Mouse (Mus musculus) myocyte (in vitro differentiated cells): Measurements from ENCODE around the gene Tmigd3. TPM values are rescaled to one million over a fixed set of nuclear protein-coding genes. Genes with fewer than 3 reads are reported as not detected.

Experiments
- H3K27me3 ChIP-seq: one replicate; pipeline ENCODE4 v1.6.1; 2011; ENCODE audit not compliant: control insufficient read depth, insufficient read depth, insufficient read length
- H3K36me3 ChIP-seq: one replicate; pipeline ENCODE4 v1.6.1; 2011; ENCODE audit not compliant: control insufficient read depth, insufficient read depth
- H3K4me2 ChIP-seq: one replicate; pipeline ENCODE4 v1.6.1; 2011; ENCODE audit warnings: low read depth, control low read depth
- H3K4me3 ChIP-seq: one replicate; pipeline ENCODE4 v1.5.1; 2011; ENCODE audit warnings: mild to moderate bottlenecking, control low read depth, moderate library complexity
- H3K79me2 ChIP-seq: one replicate; pipeline ENCODE4 v1.6.1; 2011; ENCODE audit not compliant: control insufficient read depth, insufficient read depth
- H3ac ChIP-seq: one replicate; pipeline ENCODE4 v1.6.1; 2011; ENCODE audit not compliant: control insufficient read depth, insufficient read length
- CEBPB ChIP-seq: IDR thresholded peaks from 2 replicates; pipeline ENCODE4 v1.6.1; 2011; ENCODE audit warnings: mild to moderate bottlenecking, moderate library complexity; ENCODE audit not compliant: poor library complexity, insufficient read depth, severe bottlenecking
- E2F4 ChIP-seq: IDR thresholded peaks from one replicate; pipeline ENCODE4 v1.6.1; 2011; ENCODE audit warnings: mild to moderate bottlenecking, control low read depth, moderate library complexity; ENCODE audit not compliant: insufficient read depth
- MAX ChIP-seq: IDR thresholded peaks from one replicate; pipeline ENCODE4 v1.6.1; 2011; ENCODE audit warnings: low read depth, mild to moderate bottlenecking, control low read depth
- MYOD1 ChIP-seq, 3 experiments: IDR thresholded peaks; one replicate each; pipeline ENCODE4 v1.6.1; 2011; ENCODE audit warnings: control low read depth in 2 of 3, low read depth in 2 of 3, mild to moderate bottlenecking in 2 of 3, moderate library complexity in 1 of 3; ENCODE audit not compliant: insufficient read length in 2 of 3, control insufficient read depth in 1 of 3
- MYOG ChIP-seq, 3 experiments: IDR thresholded peaks; one replicate each; pipeline ENCODE4 v1.6.1; 2011; ENCODE audit warnings: control low read depth in 2 of 3, low read depth in 2 of 3, mild to moderate bottlenecking in 2 of 3; ENCODE audit not compliant: insufficient read length in 2 of 3, control insufficient read depth in 1 of 3, insufficient read depth in 1 of 3
- POLR2A ChIP-seq: IDR thresholded peaks from one replicate; pipeline ENCODE4 v1.6.1; 2011; ENCODE audit warnings: low read depth, mild to moderate bottlenecking, control low read depth, moderate library complexity; ENCODE audit not compliant: insufficient read length
- POLR2AphosphoS2 ChIP-seq: IDR thresholded peaks from one replicate; pipeline ENCODE4 v1.6.1; 2011; ENCODE audit warnings: low read depth, control low read depth; ENCODE audit not compliant: insufficient read length
- REST ChIP-seq: IDR thresholded peaks from one replicate; pipeline ENCODE4 v1.6.1; 2011; ENCODE audit warnings: mild to moderate bottlenecking, control low read depth, moderate library complexity; ENCODE audit not compliant: insufficient read depth, insufficient read length
- SRF ChIP-seq: IDR thresholded peaks from one replicate; pipeline ENCODE4 v1.6.1; 2011; ENCODE audit warnings: low read depth; ENCODE audit not compliant: control insufficient read depth, insufficient read length
- TCF12 ChIP-seq: IDR thresholded peaks from one replicate; pipeline ENCODE4 v1.6.1; 2011; ENCODE audit warnings: mild to moderate bottlenecking, control low read depth; ENCODE audit not compliant: poor library complexity, insufficient read depth, severe bottlenecking
- TCF3 ChIP-seq: IDR thresholded peaks from one replicate; pipeline ENCODE4 v1.6.1; 2011; ENCODE audit warnings: low read depth, control low read depth; ENCODE audit not compliant: insufficient read length
- USF1 ChIP-seq: IDR thresholded peaks from one replicate; pipeline ENCODE4 v1.6.1; 2011; ENCODE audit warnings: low read depth, mild to moderate bottlenecking, control low read depth, moderate library complexity
- polyA plus RNA-seq: library from polyadenylated mRNA; unstranded; fragments of >200 nt; fragmentation: generic; extraction: Trizol; gene quantifications from one replicate; pipeline ENCODE4 v1.2.1, GENCODE M21; 2012; ENCODE audit warnings: missing spikeins

The Tmigd3 gene
- polyA plus RNA-seq, 1 experiment: 0.48 TPM

GRCm38 (mm10) chr3:105929821-105930220 lies 59.1 kb downstream of the Tmigd3 start:
- Histone ChIP-seq H3K27me3 (no peaks in the 10 kb centered on the region), H3ac (no peak overlapping the region), H3K36me3 (no peaks in the 10 kb centered on the region), H3K4me3 (no peak overlapping the region), H3K4me2 (no peak overlapping the region), H3K79me2 (no peaks in the 10 kb centered on the region)
- TF ChIP-seq POLR2AphosphoS2 (no peak), TCF12 (no peak), TCF3 (no peak), POLR2A (no peak), USF1 (no peak), SRF (no peak), CEBPB (no peak), E2F4 (no peak), REST (no peak), MYOD1 (IDR thresholded peaks at IDR 0.05; ENCODE audit: control insufficient read depth in 1 of 3, insufficient read length in 2 of 3, low read depth in 2 of 3) (no peak), MAX (no peak), MYOG (IDR thresholded peaks at IDR 0.05; ENCODE audit: control insufficient read depth in 1 of 3, insufficient read depth in 1 of 3, insufficient read length in 2 of 3, low read depth in 2 of 3) (no peak)

- Histone ChIP-seq H3K36me3 (no peaks in the 10 kb centered on the region), H3ac (no peak overlapping the region), H3K27me3 (no peaks in the 10 kb centered on the region), H3K4me3 (no peak overlapping the region), H3K4me2 (no peak overlapping the region), H3K79me2 (no peaks in the 10 kb centered on the region)
- TF ChIP-seq CEBPB (no peak), POLR2A (no peak)
Measured at GRCm38 (mm10) chr3:105931095-105931494, 60.4 kb downstream of the Tmigd3 start.

GRCm38 (mm10) chr3:105932240-105933071 lies 61.8 kb downstream of the Tmigd3 start, which contains the start of gene I830077J02Rik:
Gene I830077J02Rik (minus strand): TSS chr3:105932664.
- Histone ChIP-seq H3K36me3 (peaks cover under 1% of the 10 kb centered on the region), H3K4me2 (no peak within 1 kb of the TSS), H3K4me3 (no peak within 1 kb of the TSS), H3K27me3 (no peaks in the 10 kb centered on the region), H3K79me2 (no peaks in the 10 kb centered on the region), H3ac (no peak within 1 kb of the TSS)
- TF ChIP-seq MYOG (IDR thresholded peaks at IDR 0.05; ENCODE audit: control insufficient read depth in 1 of 3, insufficient read depth in 1 of 3, insufficient read length in 2 of 3, low read depth in 2 of 3): no peak
- TF ChIP-seq POLR2AphosphoS2: no peak
- TF ChIP-seq CEBPB: no peak
- no peak for TF ChIP-seq MYOD1 (IDR thresholded peaks at IDR 0.05; ENCODE audit: control insufficient read depth in 1 of 3, insufficient read length in 2 of 3, low read depth in 2 of 3)
- TF ChIP-seq REST: no peak
- TF ChIP-seq SRF: no peak
- no peak for TF ChIP-seq E2F4
- TF ChIP-seq TCF12: no peak
- no peak for TF ChIP-seq USF1
- TF ChIP-seq MAX: no peak
- TF ChIP-seq POLR2A: no peak
- no peak for TF ChIP-seq TCF3

DNA sequence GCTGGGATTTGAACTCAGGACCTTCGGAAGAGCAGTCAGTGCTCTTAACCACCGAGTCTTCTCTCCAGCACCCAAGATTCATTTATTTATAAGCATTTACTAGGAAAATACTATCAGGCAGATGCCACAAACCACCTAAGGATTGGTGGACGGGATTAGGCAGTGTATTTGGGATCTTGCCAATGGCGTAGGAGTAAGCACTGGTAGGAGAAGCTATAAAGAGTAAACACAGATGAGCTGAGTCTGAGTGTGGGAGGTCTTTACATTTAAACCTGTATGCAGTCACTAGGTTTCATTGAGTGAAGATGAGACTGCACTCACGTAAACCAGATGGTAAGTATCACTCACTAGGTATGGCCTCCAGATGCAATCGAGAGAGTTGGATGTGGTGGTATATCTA lies 63.2 kb downstream of the Tmigd3 start:
- no peak for TF ChIP-seq MYOD1 (IDR thresholded peaks at IDR 0.05; ENCODE audit: control insufficient read depth in 1 of 3, insufficient read length in 2 of 3, low read depth in 2 of 3)
- TF ChIP-seq E2F4: no peak
- TF ChIP-seq CEBPB: no peak
- TF ChIP-seq POLR2A: no peak
- TF ChIP-seq MYOG (IDR thresholded peaks at IDR 0.05; ENCODE audit: control insufficient read depth in 1 of 3, insufficient read depth in 1 of 3, insufficient read length in 2 of 3, low read depth in 2 of 3): no peak
- TF ChIP-seq TCF3: no peak
- no peak for TF ChIP-seq POLR2AphosphoS2
- TF ChIP-seq MAX: no peak
- no peak for TF ChIP-seq TCF12
- TF ChIP-seq USF1: no peak
- no peak for TF ChIP-seq SRF
- no peak for TF ChIP-seq REST
- Histone ChIP-seq H3K36me3 (peaks cover 6% of the 10 kb centered on the region), H3K27me3 (no peaks in the 10 kb centered on the region), H3K79me2 (no peaks in the 10 kb centered on the region), H3ac (no peak overlapping the region), H3K4me2 (no peak overlapping the region), H3K4me3 (no peak overlapping the region)

DNA sequence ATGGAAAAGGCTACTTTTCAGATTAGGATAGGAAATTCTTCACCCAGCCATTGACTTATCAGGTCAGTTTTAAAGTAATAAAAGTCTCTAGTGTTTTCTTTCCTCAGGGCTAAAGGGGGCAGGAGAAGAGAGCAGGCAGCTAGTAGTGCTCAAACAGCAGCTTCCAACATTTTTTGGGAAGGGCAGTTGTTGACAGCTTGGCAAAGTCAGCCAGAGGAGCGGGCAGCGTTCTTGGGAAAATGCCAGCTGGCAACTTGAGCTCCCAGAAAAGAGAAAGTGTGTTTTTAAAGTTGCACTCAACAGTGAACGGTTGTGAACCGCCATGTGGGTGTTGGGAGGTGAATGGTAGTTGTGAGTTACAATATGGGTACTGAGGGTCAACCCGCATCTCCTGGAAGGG lies 64.3 kb downstream of the Tmigd3 start:
- no peaks in the 10 kb centered on the region for H3K27me3 ChIP-seq
- H3K79me2 ChIP-seq: no peaks in the 10 kb centered on the region
- TF ChIP-seq POLR2AphosphoS2: no peak
- TF ChIP-seq E2F4: no peak
- no peak for TF ChIP-seq TCF3
- TF ChIP-seq CEBPB: no peak
- TF ChIP-seq MYOG (IDR thresholded peaks at IDR 0.05; ENCODE audit: control insufficient read depth in 1 of 3, insufficient read depth in 1 of 3, insufficient read length in 2 of 3, low read depth in 2 of 3): no peak
- no peak for TF ChIP-seq MYOD1 (IDR thresholded peaks at IDR 0.05; ENCODE audit: control insufficient read depth in 1 of 3, insufficient read length in 2 of 3, low read depth in 2 of 3)
- TF ChIP-seq POLR2A: no peak
- no peak for TF ChIP-seq REST
- no peak for TF ChIP-seq SRF
- no peak for TF ChIP-seq TCF12
- H3ac ChIP-seq: no peak overlapping the region
- no peak overlapping the region for H3K4me2 ChIP-seq
- H3K36me3 ChIP-seq: peaks cover 6% of the 10 kb centered on the region
- H3K4me3 ChIP-seq: no peak overlapping the region
